Mouse (Mus musculus) central nervous system, embryonic 14 days (tissue): Measurements from ENCODE around the gene Maz. TPM values are rescaled to one million over a fixed set of nuclear protein-coding genes. Genes with fewer than 3 reads are reported as not detected.

Experiments used
- polyA plus RNA-seq: library from polyadenylated mRNA; depleted of rRNA; stranded (reverse); fragments of >200 nt; gene quantifications from 2 replicates; pipeline ENCODE4 v1.2.3, GENCODE M21; 2012; rRNA removed

Gene Maz
- polyA plus RNA-seq = 309 and 326 TPM in 2 replicates

GRCm38 (mm10) chr7:127026984-127027726 is at the start of gene Maz:
Maz (minus strand) TSS chr7:127027037.

GRCm38 (mm10) chr7:127041851-127042672 is 15.2 kb upstream of the Maz start, which contains the start of gene Kif22:
Kif22 (minus strand) TSS chr7:127042471.

GRCm38 (mm10) chr7:127020901-127021562 is 5.8 kb downstream of the Maz start, which contains the start of the genes Gm42742 and Prrt2:
Gm42742 (minus strand) TSS chr7:127021097.
Prrt2 (minus strand) TSS chr7:127021211.

GRCm38 (mm10) chr7:127016971-127017949 is 9.6 kb downstream of the Maz start, which contains the start of gene Pagr1a:
Pagr1a (minus strand) TSS chr7:127017352.

GRCm38 (mm10) chr7:127016481-127016485 is 10.6 kb downstream of the Maz start, which contains the start of gene Pagr1b:
Pagr1b (minus strand) TSS chr7:127016484.

GRCm38 (mm10) chr7:127014320-127014719 is 12.5 kb downstream of the Maz start, which contains the start of gene Mvp:
Mvp (minus strand) TSS chr7:127014621.

GRCm38 (mm10) chr7:126975950-126976866 is 50.6 kb downstream of the Maz start, which contains the start of gene Cdiptos:
Cdiptos (minus strand) TSS chr7:126976098.

GRCm38 (mm10) chr7:126975893-126975949 is 51.1 kb downstream of the Maz start, which contains the start of gene Cdipt:
Cdipt (plus strand) TSS chr7:126975914.

Other genes starting within 250 kb of the Maz start
- 1.8 and 1.9 TPM in 2 replicates for gene Tbx6, start 245.6 kb downstream of the Maz start, polyA plus RNA-seq
- 212 and 213 TPM in 2 replicates for gene Ppp4c, start 234.5 kb downstream of the Maz start, polyA plus RNA-seq
- 145 and 162 TPM in 2 replicates for gene Fam57b, start 229.4 kb downstream of the Maz start, polyA plus RNA-seq
- gene 4930451I11Rik, start 195.4 kb downstream of the Maz start, polyA plus RNA-seq = not detected in 2 replicates
- gene Doc2a, start 179.6 kb downstream of the Maz start, polyA plus RNA-seq = 9.8 and 10.8 TPM in 2 replicates
- 94.8 and 104 TPM in 2 replicates for gene Hirip3, start 165.1 kb downstream of the Maz start, polyA plus RNA-seq
- 82.6 and 86.4 TPM in 2 replicates for gene Ino80e, start 164.7 kb downstream of the Maz start, polyA plus RNA-seq
- 103 and 114 TPM in 2 replicates for gene Taok2, start 142.3 kb downstream of the Maz start, polyA plus RNA-seq
- gene Tmem219, start 104.1 kb downstream of the Maz start, polyA plus RNA-seq = 30.6 and 32.0 TPM in 2 replicates
- 88.9 and 93.8 TPM in 2 replicates for gene Kctd13, start 98.2 kb downstream of the Maz start, polyA plus RNA-seq
- gene Asphd1, start 77.5 kb downstream of the Maz start, polyA plus RNA-seq = 16.9 and 17.6 TPM in 2 replicates
- gene Sez6l2, start 76.5 kb downstream of the Maz start, polyA plus RNA-seq = 72.8 and 76.2 TPM in 2 replicates
- 126 and 133 TPM in 2 replicates for gene Cdipt, start 51.1 kb downstream of the Maz start, polyA plus RNA-seq
- gene Cdiptos, start 50.9 kb downstream of the Maz start, polyA plus RNA-seq = 0.85 and 0.95 TPM in 2 replicates
- gene Mvp, start 12.4 kb downstream of the Maz start, polyA plus RNA-seq = 3.9 and 5.7 TPM in 2 replicates
- gene Pagr1b, start 10.6 kb downstream of the Maz start, polyA plus RNA-seq = 1.4 and 1.5 TPM in 2 replicates
- gene Pagr1a, start 9.7 kb downstream of the Maz start, polyA plus RNA-seq = 15.3 and 18.9 TPM in 2 replicates
- gene Gm42742, start 5.9 kb downstream of the Maz start, polyA plus RNA-seq = 111 and 124 TPM in 2 replicates
- gene Prrt2, start 5.8 kb downstream of the Maz start, polyA plus RNA-seq = 54.6 and 70.1 TPM in 2 replicates
- gene Kif22, start 15.4 kb upstream of the Maz start, polyA plus RNA-seq = 42.4 and 56.6 TPM in 2 replicates
- gene Zg16, start 60.3 kb upstream of the Maz start, polyA plus RNA-seq = 0.10 TPM in 1 of 2 replicates, not detected in the other
- gene AI467606, start 64.3 kb upstream of the Maz start, polyA plus RNA-seq = 2.1 TPM in 2 replicates
- 0.68 and 1.5 TPM in 2 replicates for gene Qprt, start 95.2 kb upstream of the Maz start, polyA plus RNA-seq
- 0.10 and 0.19 TPM in 2 replicates for gene Spn, start 110.8 kb upstream of the Maz start, polyA plus RNA-seq
- 139 and 140 TPM in 2 replicates for gene Cd2bp2, start 169.0 kb upstream of the Maz start, polyA plus RNA-seq
- gene Tbc1d10b, start 181.4 kb upstream of the Maz start, polyA plus RNA-seq = 55.6 and 59.0 TPM in 2 replicates
- 4.0 and 196 TPM in 2 replicates for gene Mylpf, start 181.9 kb upstream of the Maz start, polyA plus RNA-seq
- gene Zfp553, start 206.0 kb upstream of the Maz start, polyA plus RNA-seq = 30.7 and 37.3 TPM in 2 replicates
- 28.1 and 35.9 TPM in 2 replicates for gene Sept1, start 206.1 kb upstream of the Maz start, polyA plus RNA-seq
- 84.0 and 85.7 TPM in 2 replicates for gene Zfp771, start 217.2 kb upstream of the Maz start, polyA plus RNA-seq
- gene Dctpp1, start 233.7 kb upstream of the Maz start, polyA plus RNA-seq = 95.6 and 105 TPM in 2 replicates
- 22.5 and 23.0 TPM in 2 replicates for gene Sephs2, start 247.0 kb upstream of the Maz start, polyA plus RNA-seq